Mouse (Mus musculus): ENCODE data around the gene Ap1ar. TPM values are rescaled to one million over a fixed set of nuclear protein-coding genes. Genes with fewer than 3 reads are reported as not detected.

Gene Ap1ar
- polyA plus RNA-seq, 1 experiment, result 37.1 TPM

- Histone ChIP-seq H3K4me1 (ENCODE audit: control insufficient read depth, insufficient read depth, low read length) (no peaks in the 10 kb centered on the region), H3K36me3 (ENCODE audit: control insufficient read depth, insufficient read depth, low read length) (no peaks in the 10 kb centered on the region; the same call in 1 of the 2 replicates), H3K4me3 (ENCODE audit: insufficient read depth, low read depth, low read length) (no peak overlapping the region), H3K27me3 (replicated peaks; ENCODE audit: control insufficient read depth, insufficient read depth, low read length) (no peaks in the 10 kb centered on the region), H3K27ac (ENCODE audit: insufficient read depth, low read depth, low read length) (no peak overlapping the region)
- TF ChIP-seq CTCF (conservative IDR thresholded peaks at IDR 0.05; ENCODE audit: insufficient read depth, insufficient read length, low read depth, low read length) (no peak), POLR2A (IDR thresholded peaks at IDR 0.05; ENCODE audit: low read depth, low read length) (no peak)
- DNase-seq, result no peak
- WGBS, result 93% methylated on average over 7 of the region's 7 CpGs
Measured at GRCm38 (mm10) chr3:127809103-127809502, 28.2 kb downstream of the Ap1ar start.

GRCm38 (mm10) chr3:127807846-127808245, 29.5 kb downstream of the Ap1ar start:
- DNase-seq, result no peak
- TF ChIP-seq CTCF (conservative IDR thresholded peaks at IDR 0.05; ENCODE audit: insufficient read depth, insufficient read length, low read depth, low read length) (no peak), POLR2A (IDR thresholded peaks at IDR 0.05; ENCODE audit: low read depth, low read length) (no peak)
- Histone ChIP-seq H3K4me1 (ENCODE audit: control insufficient read depth, insufficient read depth, low read length) (no peaks in the 10 kb centered on the region), H3K36me3 (ENCODE audit: control insufficient read depth, insufficient read depth, low read length) (no peaks in the 10 kb centered on the region; the same call in 1 of the 2 replicates), H3K27ac (ENCODE audit: insufficient read depth, low read depth, low read length) (no peak overlapping the region), H3K27me3 (replicated peaks; ENCODE audit: control insufficient read depth, insufficient read depth, low read length) (no peaks in the 10 kb centered on the region), H3K4me3 (ENCODE audit: insufficient read depth, low read depth, low read length) (no peak overlapping the region)
- WGBS, result 72% methylated on average over 5 of the region's 5 CpGs

- WGBS, result 95% methylated on average over 6 of the region's 6 CpGs
- no peak for DNase-seq
- H3K36me3 ChIP-seq (ENCODE audit: control insufficient read depth, insufficient read depth, low read length), result no peaks in the 10 kb centered on the region; the same call in 1 of the 2 replicates
- no peak overlapping the region for H3K27ac ChIP-seq (ENCODE audit: insufficient read depth, low read depth, low read length)
- TF ChIP-seq POLR2A (IDR thresholded peaks at IDR 0.05; ENCODE audit: low read depth, low read length), result no peak
- TF ChIP-seq CTCF (conservative IDR thresholded peaks at IDR 0.05; ENCODE audit: insufficient read depth, insufficient read length, low read depth, low read length), result no peak
- no peaks in the 10 kb centered on the region for H3K27me3 ChIP-seq (replicated peaks; ENCODE audit: control insufficient read depth, insufficient read depth, low read length)
- no peak overlapping the region for H3K4me3 ChIP-seq (ENCODE audit: insufficient read depth, low read depth, low read length)
- H3K4me1 ChIP-seq (ENCODE audit: control insufficient read depth, insufficient read depth, low read length), result no peaks in the 10 kb centered on the region
Measured at GRCm38 (mm10) chr3:127805991-127806390, 31.3 kb downstream of the Ap1ar start.

- Histone ChIP-seq H3K4me1 (ENCODE audit: control insufficient read depth, insufficient read depth, low read length) (no peaks in the 10 kb centered on the region), H3K27ac (ENCODE audit: insufficient read depth, low read depth, low read length) (no peak overlapping the region), H3K36me3 (ENCODE audit: control insufficient read depth, insufficient read depth, low read length) (no peaks in the 10 kb centered on the region; the same call in 1 of the 2 replicates), H3K27me3 (replicated peaks; ENCODE audit: control insufficient read depth, insufficient read depth, low read length) (no peaks in the 10 kb centered on the region), H3K4me3 (ENCODE audit: insufficient read depth, low read depth, low read length) (no peak overlapping the region)
- WGBS, result 84% methylated on average over 12 of the region's 12 CpGs
- TF ChIP-seq POLR2A (IDR thresholded peaks at IDR 0.05; ENCODE audit: low read depth, low read length) (no peak), CTCF (conservative IDR thresholded peaks at IDR 0.05; ENCODE audit: insufficient read depth, insufficient read length, low read depth, low read length) (no peak)
- DNase-seq, result no peak
Measured at GRCm38 (mm10) chr3:127805071-127805470, 32.3 kb downstream of the Ap1ar start.

- no peak overlapping the region for H3K4me3 ChIP-seq (ENCODE audit: insufficient read depth, low read depth, low read length)
- WGBS, result 94% methylated on average over 4 of the region's 4 CpGs
Measured at GRCm38 (mm10) chr3:127804439-127804838, 32.9 kb downstream of the Ap1ar start.

GRCm38 (mm10) chr3:127802814-127803213, 34.5 kb downstream of the Ap1ar start:
- no peak overlapping the region; the same call in 1 of the 2 replicates for H3K4me3 ChIP-seq (ENCODE audit: insufficient read depth, low read depth, low read length)
- no peak for TF ChIP-seq POLR2A (IDR thresholded peaks at IDR 0.05; ENCODE audit: low read depth, low read length)
- no peak for TF ChIP-seq CTCF (conservative IDR thresholded peaks at IDR 0.05; ENCODE audit: insufficient read depth, insufficient read length, low read depth, low read length)
- H3K36me3 ChIP-seq (ENCODE audit: control insufficient read depth, insufficient read depth, low read length), result no peaks in the 10 kb centered on the region
- H3K27ac ChIP-seq (ENCODE audit: insufficient read depth, low read depth, low read length), result no peak overlapping the region; the same call in 1 of the 2 replicates
- no peaks in the 10 kb centered on the region for H3K4me1 ChIP-seq (ENCODE audit: control insufficient read depth, insufficient read depth, low read length)
- H3K27me3 ChIP-seq (replicated peaks; ENCODE audit: control insufficient read depth, insufficient read depth, low read length), result no peaks in the 10 kb centered on the region
- WGBS, result 33% methylated on average over 8 of the region's 8 CpGs
- peak; percentile 39 for DNase-seq

More at GRCm38 (mm10) chr3:127804439-127804838, 32.9 kb downstream of the Ap1ar start:
- no peak for DNase-seq
- TF ChIP-seq CTCF (conservative IDR thresholded peaks at IDR 0.05; ENCODE audit: insufficient read depth, insufficient read length, low read depth, low read length) (no peak), POLR2A (IDR thresholded peaks at IDR 0.05; ENCODE audit: low read depth, low read length) (no peak)
- no peaks in the 10 kb centered on the region for H3K27me3 ChIP-seq (replicated peaks; ENCODE audit: control insufficient read depth, insufficient read depth, low read length)
- H3K4me1 ChIP-seq (ENCODE audit: control insufficient read depth, insufficient read depth, low read length), result no peaks in the 10 kb centered on the region
- H3K36me3 ChIP-seq (ENCODE audit: control insufficient read depth, insufficient read depth, low read length), result no peaks in the 10 kb centered on the region; the same call in 1 of the 2 replicates
- no peak overlapping the region for H3K27ac ChIP-seq (ENCODE audit: insufficient read depth, low read depth, low read length)

GRCm38 (mm10) chr3:127801162-127801561, 36.2 kb downstream of the Ap1ar start:
- no peaks in the 10 kb centered on the region for H3K27me3 ChIP-seq (replicated peaks; ENCODE audit: control insufficient read depth, insufficient read depth, low read length)
- H3K27ac ChIP-seq (ENCODE audit: insufficient read depth, low read depth, low read length), result no peak overlapping the region
- DNase-seq, result no peak
- H3K36me3 ChIP-seq (ENCODE audit: control insufficient read depth, insufficient read depth, low read length), result no peaks in the 10 kb centered on the region
- 0 out of 2 replicates have a peak, but pooled peaks cover 3% of the 10 kb centered on the region for H3K4me1 ChIP-seq (ENCODE audit: control insufficient read depth, insufficient read depth, low read length)
- TF ChIP-seq POLR2A (IDR thresholded peaks at IDR 0.05; ENCODE audit: low read depth, low read length) (no peak), CTCF (conservative IDR thresholded peaks at IDR 0.05; ENCODE audit: insufficient read depth, insufficient read length, low read depth, low read length) (no peak)
- WGBS, result 97% methylated on average over 8 of the region's 8 CpGs
- no peak overlapping the region for H3K4me3 ChIP-seq (ENCODE audit: insufficient read depth, low read depth, low read length)
